Mouse (Mus musculus): ENCODE results near the gene Rwdd3.

The Rwdd3 gene

DNA sequence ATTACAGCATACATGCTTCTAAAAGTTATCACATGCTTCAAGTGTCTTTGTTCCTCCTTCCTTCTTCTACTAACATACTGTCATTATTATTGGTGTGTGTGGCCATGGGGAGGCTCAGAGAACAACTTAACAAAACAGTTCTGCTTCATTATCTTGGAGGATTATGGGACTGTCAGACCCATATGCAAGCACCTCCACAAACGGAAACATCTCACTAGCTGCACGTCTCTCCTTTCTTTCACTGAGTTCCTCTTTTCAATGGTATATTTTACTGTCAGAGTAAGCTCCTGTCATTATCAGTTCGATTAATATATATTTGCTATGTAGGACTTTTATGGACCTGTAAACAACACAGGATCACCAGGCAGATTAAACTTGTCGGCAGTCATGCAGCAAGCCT is 11.1 kb downstream of the Rwdd3 start:
- no peak for DNase-seq (ENCODE audit: low spot score in 2 of 2)

DNA sequence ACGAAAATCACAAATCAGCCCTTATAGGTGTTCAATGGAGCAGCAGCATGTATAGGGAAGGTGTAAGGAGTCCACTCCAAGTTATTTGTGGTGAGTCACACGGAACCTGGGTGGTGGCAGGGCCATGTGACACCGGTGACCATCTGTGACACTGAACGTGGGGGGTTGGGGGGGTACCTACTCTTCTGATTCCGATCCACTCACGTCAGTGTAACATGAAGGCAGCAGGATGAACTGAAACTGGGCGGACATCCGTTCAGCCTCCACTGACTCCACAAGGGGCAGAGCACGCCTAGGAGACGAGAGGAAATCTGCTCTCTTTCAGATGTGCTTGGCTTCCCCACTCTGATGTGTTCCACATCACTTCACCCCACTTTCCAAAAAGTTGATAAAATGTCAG is 11.9 kb downstream of the Rwdd3 start:
- peak in 1 of 2 experiments; percentile 37 for DNase-seq (ENCODE audit: low spot score in 2 of 2)

DNA sequence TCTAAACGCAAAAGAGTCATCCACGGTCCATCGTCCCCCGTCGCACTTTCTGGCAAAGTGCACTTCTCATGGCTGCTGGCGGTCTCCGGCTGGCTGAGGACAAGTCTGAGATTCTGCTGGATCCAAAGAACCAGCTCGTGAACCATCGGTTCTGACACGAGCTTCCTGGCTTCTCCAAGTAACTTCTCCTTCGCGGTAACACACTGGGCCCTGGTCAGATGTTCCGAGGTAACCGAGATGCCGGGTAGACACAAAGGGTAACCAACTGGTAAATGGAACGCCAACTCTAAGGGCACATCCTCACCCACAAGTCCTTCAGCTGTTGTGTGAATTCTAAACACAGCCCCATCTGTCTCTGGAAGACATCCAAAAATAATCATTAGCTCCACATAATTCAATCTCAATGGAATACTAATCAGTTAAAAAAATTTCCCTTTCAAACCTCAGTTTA is 12.6 kb downstream of the Rwdd3 start:
- no peak for DNase-seq (ENCODE audit: low spot score in 2 of 2)

DNA sequence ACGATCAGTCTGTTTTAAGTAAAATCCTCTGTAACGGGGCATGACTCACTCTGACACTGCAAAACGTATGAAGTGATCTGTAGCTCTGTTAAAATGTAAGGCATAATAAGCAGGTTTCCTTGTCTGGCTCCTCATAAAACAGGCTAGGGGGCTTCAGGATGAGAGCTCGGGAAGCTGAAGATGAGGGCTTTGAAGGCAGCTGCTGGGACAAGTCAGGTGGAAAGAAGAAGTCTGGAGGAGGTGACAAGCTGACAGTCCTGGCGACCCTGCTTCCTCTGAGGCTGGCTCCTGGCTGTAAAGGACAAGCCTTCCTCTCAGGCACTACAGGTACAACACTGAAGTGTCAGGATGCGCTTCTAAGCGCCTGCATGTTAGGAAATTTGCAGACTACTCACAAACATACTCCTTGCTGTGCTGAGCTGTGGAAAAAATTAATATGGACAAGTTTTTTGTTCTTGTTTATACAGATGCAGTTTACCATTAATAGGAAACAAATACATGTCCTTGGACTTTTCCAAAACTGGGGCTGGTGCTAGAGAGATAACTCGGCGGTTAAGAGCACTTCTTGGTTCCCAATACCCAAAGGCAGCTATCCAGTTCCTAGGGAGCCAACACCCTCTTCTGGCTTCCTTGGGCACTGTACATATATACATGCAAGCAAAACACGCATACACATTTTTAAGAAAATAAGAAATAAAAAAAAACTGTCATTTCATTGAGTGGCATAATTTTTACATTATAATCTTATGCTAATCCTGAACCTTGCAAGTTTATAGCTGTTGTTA is 13.8 kb downstream of the Rwdd3 start:
- no peak for DNase-seq (ENCODE audit: low spot score in 2 of 2)

DNA sequence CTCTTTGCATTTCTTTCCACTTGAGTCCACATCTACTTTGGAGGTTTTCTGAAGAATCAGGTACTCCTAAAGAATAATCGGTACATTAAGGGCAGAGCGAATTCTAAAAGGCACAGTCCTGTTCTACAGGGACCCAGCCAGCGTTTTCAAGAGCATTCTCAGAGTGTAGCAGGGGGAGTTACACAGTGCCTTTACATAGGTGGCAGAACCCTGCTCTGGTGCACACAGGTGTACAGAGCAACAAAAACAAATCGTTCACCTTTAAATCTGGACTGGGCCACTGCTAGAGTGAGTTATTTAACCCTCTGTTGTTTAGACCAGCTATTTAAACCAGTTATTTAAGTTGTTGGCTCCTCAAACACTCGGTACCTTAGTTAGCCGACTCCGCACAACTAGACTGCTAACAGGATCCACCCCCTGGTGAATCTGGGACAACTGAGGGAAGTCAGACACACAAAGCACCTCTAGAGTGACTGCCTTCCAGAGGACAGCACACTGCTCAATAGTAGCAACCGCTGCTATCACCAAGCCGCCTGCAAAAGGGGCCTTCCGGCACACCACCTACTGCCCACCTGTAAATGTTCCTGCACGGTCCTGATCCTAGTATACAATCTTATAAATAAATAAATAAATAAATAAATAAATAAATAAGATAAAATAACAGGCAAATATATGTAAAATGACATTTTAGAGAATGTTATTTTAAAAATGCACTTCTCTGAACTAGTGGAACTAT is 14.9 kb downstream of the Rwdd3 start:
- DNase-seq (ENCODE audit: low spot score in 2 of 2) = no peak

DNA sequence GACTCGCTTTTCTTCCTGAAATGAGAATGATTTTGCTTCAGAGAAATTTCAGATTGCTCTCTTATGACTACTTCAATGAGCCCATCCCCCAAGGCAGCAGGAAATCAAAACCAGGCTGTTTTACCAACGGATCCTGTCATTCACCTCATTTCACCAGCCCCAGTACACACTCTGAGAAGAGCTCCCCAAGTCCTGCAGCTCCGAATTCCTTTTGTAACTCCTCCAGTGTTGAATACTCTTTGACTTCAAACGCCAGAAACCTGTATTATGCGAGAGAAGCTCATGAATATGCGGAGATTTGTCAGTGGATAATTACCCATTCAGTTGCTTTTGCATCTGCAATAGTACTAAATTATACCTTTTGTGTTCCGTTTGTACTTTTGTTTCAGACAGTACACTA is 15.5 kb downstream of the Rwdd3 start:
- no peak for DNase-seq (ENCODE audit: low spot score in 2 of 2)

DNA sequence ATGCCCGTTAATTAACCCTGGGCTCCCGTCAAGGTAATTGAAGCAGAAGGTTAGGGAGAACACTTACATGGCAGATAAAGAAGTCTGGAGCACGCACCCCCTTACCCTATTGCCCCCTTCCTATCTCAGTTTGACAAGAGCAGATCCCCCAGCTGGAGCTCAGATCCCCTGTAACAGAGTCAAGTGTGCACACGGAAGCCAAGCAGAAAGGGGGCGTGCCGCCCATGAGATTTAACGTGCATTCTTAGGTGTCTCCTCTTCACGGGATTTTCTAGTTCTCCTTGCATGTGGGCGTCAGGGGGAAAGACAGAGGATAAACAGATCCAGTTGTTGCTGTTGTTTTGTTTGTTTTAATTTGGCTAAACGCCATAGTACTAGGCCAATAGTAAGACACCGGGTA is 37.6 kb downstream of the Rwdd3 start:
- no peak for DNase-seq (ENCODE audit: low spot score in 2 of 2)

DNA sequence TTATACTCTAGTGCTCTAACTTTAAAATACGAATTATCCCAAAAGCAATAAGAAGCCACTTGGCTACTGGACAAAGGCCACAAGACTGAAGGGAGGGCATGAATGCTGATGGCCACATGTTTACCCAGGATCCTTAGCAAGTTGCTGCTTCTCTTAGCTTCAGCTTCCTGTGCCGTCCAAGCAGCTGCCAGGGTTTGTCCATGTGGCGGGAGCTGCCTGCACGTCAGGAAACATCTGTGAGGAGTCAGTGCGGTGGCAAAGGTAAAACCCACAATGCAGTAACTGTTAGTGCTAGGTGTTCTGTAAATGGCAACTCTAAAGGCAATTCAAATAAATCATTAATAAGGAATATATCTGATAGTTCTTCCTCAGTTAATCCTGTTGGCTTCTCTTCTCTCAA is 38.5 kb downstream of the Rwdd3 start:
- no peak for DNase-seq (ENCODE audit: low spot score in 2 of 2)

DNA sequence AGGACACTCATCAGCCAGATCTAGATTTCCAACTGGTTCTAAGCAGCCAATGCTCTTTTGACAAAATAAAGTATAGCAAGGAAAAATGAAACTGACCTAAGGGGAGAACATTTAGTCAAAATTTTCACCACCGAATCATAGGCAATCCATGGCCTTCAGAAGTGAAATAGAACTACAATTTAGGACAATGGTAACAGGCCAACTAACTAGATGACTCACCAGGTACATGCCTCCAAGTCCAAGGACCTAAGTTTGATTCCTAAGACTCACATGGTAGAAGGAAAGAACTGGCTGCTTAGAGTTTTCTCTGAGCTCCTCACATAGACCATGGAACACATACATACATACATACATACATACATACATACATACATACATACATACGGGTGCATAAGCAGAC is 44.3 kb downstream of the Rwdd3 start:
- no peak for DNase-seq (ENCODE audit: low spot score in 2 of 2)

DNA sequence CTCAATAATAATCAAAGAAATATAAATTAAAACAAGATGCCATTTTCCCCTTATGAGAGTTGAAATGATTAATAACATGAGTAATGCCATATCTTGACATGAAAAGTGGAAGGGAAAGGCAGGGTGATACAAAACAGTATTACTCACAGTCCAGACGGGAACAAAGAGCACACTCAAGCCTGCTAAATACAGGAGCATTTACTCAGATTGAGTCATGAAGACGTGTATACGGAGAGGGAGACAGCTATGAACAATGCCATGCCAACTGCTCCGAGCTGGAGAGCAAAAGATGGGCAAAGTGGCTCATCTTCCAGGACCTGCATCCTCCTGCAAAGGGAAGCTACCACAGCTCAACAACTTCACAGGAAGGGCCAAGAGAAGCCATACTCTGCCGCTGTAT is 45.0 kb downstream of the Rwdd3 start:
- DNase-seq (ENCODE audit: low spot score in 2 of 2) = no peak

DNA sequence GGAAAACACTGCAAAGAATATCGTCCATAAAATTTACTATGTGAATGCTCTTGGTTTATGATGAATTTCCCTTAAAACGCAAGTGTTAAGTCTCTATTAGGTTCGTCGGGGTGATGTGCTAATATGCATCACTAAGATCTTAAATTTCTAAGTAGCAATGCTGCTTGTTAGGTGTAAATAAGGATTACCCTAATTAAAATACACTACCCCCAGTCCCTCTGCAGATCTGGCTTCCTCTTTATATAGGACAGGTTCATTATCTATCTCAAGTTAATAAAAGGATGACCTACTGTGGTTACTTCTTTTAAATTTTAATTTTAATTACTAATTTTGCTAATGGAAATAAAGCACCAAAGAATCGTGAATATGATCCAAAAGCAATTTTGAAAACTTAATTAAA is 50.4 kb downstream of the Rwdd3 start:
- DNase-seq (ENCODE audit: low spot score in 2 of 2) = no peak

DNA sequence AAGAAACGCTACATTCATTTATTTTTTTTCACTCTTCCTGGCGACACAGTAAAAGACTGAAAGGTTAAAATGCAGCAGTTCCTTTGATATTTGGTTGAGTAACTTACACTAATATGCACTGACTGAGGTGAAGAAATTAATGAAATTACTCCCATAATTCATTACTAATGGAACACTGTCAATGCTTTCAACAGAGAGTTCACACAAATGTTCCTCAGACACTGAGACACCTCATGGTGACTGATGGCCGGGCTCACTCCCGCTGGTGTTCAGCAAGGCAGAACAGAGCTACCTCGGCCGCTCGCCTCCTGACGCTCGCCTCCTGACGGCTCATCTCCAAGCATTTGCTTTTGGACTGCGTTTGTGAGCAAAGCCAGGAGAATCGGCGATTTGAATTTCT is 54.9 kb downstream of the Rwdd3 start:
- no peak for DNase-seq (ENCODE audit: low spot score in 2 of 2)

DNA sequence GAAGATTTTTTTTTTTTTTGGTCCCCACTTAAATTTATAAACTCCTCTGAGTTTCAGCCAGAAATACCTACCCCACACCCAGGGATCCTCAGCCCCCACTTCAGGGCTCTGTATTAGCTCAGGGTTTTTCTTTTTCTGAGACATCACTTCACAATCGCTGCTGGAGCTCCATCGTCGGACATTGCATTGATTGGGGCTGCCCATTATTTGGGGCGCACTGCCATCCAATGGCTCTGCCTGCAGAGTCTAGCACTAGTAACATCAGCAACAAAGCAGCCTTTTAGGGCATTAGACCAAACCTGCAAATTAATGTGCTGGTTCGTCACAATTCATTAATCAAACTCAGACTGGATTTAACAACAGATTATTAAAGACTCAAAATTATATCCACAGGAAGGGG is 55.4 kb downstream of the Rwdd3 start:
- no peak for DNase-seq (ENCODE audit: low spot score in 2 of 2)

DNA sequence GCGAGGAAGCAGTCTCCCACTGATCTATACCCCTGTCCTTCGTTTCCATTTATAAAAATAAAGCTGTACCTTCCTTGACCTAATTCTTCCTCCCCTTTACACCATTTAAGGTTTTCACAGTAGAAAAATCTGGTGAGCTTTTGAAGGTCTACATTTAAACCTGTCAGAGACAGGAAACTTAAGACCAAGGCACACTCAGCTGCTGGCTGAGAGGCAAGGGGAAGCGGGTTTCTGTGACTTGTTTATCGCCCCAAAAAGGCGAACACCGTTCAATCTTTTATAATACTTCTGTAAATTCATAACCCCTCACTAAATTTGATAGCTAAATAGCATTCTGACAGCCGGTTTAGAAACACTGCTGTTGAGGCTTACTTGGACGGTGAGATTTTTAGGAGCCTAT is 60.4 kb downstream of the Rwdd3 start:
- DNase-seq (ENCODE audit: low spot score in 2 of 2) = no peak

DNA sequence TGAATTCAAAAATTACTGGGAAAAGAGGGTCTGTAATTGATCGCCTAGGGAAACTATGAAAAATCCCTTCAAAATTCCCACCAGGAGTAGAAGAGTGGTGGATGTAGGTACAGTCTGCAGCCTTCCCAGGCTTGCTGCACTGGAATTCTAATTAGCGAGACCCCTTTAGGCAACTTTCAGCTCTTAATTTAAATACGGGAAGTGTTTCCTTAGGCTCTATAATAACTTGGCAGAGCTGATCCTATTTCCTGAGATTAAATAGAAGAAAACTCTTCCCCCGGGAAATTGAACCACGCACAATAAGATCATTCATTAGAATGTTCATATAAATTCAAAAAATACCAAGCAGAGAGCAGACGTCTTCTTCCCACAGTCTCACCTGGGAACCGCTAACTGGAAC is 61.1 kb downstream of the Rwdd3 start:
- DNase-seq (ENCODE audit: low spot score in 2 of 2) = no peak

DNA sequence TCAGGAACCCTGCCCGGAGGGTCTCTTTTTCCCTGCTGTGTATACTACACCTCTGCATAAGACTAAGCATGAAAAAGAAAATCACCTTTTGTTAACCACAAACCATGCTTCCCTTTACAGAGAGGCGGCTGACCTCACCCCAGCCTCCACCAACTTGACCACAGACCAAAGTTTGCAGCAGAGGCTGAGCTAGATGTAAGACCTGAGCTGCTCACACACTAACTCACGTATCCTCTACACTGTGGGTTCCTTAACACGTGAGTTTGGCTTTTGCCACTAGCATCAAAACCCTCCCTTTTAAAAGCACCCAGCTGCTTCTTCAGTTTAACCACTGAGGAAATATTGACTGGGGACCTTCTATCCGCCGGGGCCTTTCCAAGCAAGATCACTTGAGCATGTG is 64.0 kb downstream of the Rwdd3 start:
- DNase-seq (ENCODE audit: low spot score in 2 of 2) = peak; percentile 10 to 21

DNA sequence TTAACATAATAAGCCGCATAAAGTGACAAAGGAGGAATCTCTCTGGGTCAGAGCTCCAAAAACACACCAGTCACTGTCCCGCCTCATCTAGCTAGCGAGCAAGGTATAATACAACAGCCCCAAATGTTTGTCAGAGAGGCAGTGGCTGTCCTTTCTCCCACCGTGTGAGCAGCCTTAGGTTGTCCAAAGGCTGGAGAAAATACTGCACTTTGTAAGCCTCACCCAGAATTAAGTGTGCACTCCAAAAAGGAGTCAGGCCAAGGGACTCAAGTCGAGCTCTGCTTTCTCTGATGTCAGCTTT is 66.1 kb downstream of the Rwdd3 start:
- DNase-seq (ENCODE audit: low spot score in 2 of 2) = no peak

All from natural killer cell, adult 2 months (primary cell).